Mouse (Mus musculus): ENCODE data around the gene Oit1. TPM values are rescaled to one million over a fixed set of nuclear protein-coding genes. Genes with fewer than 3 reads are reported as not detected.

Gene Oit1
- polyA plus RNA-seq, 1 experiment = not detected

DNA sequence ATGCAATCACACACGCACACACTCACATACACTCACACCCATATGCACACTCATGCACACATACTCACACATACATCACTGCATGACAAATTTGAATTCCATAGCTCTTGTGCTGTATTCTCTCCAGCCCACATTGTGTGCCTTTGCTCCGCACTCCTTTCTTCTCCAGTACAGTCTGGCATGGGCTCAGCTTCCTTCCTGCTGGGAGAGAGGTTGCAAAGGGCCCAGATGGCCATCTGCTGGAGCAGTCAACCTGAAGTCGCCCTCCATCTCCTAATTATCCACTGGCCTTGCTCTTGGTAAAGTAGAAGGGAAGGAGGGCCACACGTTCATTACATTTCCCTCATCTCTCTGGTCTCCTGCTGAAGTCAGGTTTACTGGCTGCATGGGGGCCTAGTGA is 33.0 kb downstream of the Oit1 start:
- H3K4me3 ChIP-seq (replicated peaks) = no peak overlapping the region
- no peaks in the 10 kb centered on the region for H3K9me3 ChIP-seq (ENCODE audit: control insufficient read depth, low read length)
- peaks cover 4% of the 10 kb centered on the region for H3K4me1 ChIP-seq (ENCODE audit: control insufficient read depth)
- TF ChIP-seq GATA1 (IDR thresholded peaks at IDR 0.05; ENCODE audit: low read length) (no peak), TAL1 (IDR thresholded peaks at IDR 0.05; ENCODE audit: low read length) (no peak)
- H3K36me3 ChIP-seq (ENCODE audit: control insufficient read depth) = no peaks in the 10 kb centered on the region
- H3K27me3 ChIP-seq (ENCODE audit: control insufficient read depth) = no peaks in the 10 kb centered on the region

DNA sequence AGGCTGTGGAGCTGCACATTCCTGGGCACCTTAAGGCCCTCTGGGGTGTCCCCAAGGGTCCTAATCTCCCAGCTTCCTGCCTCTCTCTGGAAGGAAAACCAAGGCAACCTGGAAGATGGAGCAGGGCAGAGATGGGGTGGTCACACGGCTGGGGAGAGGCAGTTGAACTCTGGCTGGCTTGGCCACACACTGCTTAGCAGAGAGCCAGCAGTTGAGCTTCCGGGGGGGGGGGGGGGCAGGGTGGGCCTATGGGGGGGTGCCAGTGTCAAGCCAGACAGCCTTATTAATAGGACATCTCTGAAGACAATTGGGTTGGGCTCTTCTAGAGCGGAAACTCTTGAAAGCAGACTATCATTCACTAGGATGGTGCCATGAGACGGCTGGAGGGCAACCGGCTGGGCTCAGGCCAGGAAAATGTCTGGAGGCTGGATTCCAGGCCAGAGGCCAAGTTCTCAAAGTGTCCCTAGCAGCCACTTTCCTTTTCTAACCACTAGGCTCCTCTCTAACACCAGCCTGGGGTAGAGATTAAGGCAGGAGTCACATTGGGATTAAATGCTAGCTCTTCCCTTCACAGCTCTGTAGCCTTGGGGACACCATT is 35.9 kb downstream of the Oit1 start:
- H3K36me3 ChIP-seq (ENCODE audit: control insufficient read depth) = no peaks in the 10 kb centered on the region
- no peaks in the 10 kb centered on the region for H3K27me3 ChIP-seq (ENCODE audit: control insufficient read depth)
- no peak overlapping the region for H3K4me3 ChIP-seq (replicated peaks)
- H3K9me3 ChIP-seq (ENCODE audit: control insufficient read depth, low read length) = no peaks in the 10 kb centered on the region
- H3K4me1 ChIP-seq (ENCODE audit: control insufficient read depth) = peaks cover 4% of the 10 kb centered on the region
- no peak for TF ChIP-seq GATA1 (IDR thresholded peaks at IDR 0.05; ENCODE audit: low read length)
- TF ChIP-seq TAL1 (IDR thresholded peaks at IDR 0.05; ENCODE audit: low read length) = no peak

DNA sequence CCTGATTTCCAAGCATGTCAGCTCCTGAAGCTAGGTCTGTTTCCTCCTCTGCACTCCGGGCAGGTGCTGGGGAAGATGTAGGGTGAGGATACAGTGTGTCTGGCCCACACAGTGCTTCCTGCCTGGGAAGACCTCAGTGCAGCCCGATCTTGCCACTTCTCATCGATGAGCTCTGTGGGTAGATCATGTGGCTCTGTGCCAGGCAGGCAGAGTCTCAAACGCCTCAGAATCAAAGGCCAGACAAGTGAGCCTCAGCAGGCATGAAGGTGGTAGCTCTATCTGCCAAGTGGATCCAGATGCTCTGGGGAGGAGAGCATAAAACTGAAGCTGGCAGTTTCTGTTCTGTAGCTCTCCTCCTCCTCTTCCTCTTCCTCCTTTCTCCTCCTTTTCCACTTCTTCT is 38.3 kb downstream of the Oit1 start:
- Histone ChIP-seq H3K36me3 (ENCODE audit: control insufficient read depth) (no peaks in the 10 kb centered on the region), H3K4me3 (replicated peaks) (no peak overlapping the region), H3K27me3 (ENCODE audit: control insufficient read depth) (no peaks in the 10 kb centered on the region), H3K9me3 (ENCODE audit: control insufficient read depth, low read length) (peaks cover 3% of the 10 kb centered on the region), H3K4me1 (ENCODE audit: control insufficient read depth) (peaks cover 4% of the 10 kb centered on the region)
- TF ChIP-seq GATA1 (IDR thresholded peaks at IDR 0.05; ENCODE audit: low read length) = no peak
- TF ChIP-seq TAL1 (IDR thresholded peaks at IDR 0.05; ENCODE audit: low read length) = no peak

DNA sequence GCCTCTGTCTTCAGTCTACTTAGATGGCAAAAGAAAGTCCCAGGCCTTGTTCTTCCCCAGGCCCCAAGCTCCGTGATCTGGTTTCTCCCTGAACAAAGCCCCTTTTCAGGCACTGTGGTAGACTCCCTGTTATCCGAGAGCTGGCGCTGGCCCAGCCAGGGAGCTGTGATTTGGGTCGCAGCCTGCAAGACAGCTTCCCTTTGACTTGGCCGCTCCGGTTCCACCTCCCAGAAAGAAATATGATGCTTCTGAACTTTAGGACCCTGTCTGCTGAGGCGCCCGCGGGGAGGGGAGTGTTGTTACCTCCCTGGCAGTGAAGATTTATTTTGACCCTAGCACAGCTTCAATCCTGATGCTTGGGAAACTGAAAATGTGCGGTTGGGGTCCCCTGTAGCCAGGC is 42.6 kb downstream of the Oit1 start:
- Histone ChIP-seq H3K4me1 (ENCODE audit: control insufficient read depth) (no peaks in the 10 kb centered on the region), H3K36me3 (ENCODE audit: control insufficient read depth) (no peaks in the 10 kb centered on the region), H3K27me3 (ENCODE audit: control insufficient read depth) (no peaks in the 10 kb centered on the region), H3K9me3 (ENCODE audit: control insufficient read depth, low read length) (peaks cover 3% of the 10 kb centered on the region), H3K4me3 (replicated peaks) (no peak overlapping the region)
- TF ChIP-seq GATA1 (IDR thresholded peaks at IDR 0.05; ENCODE audit: low read length) (no peak), TAL1 (IDR thresholded peaks at IDR 0.05; ENCODE audit: low read length) (no peak)

DNA sequence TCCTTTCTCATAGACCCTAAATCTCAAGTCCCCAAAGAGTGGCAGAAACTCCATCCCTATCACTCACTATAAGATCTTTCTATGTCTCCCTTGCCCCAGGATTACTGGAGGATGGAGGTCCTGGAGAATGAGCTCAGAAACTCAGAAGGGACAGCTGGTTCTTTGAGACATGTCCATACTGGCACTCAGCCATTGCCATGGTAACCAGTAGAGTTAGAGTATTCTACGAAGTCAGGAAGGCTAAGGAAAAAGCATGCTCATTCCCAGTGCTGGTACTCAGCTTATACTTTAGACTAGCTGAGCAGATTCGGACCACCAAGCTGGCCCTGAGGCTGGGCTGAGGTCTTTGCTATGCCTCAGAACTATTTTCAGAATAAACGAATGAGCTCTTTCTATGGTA is 44.0 kb downstream of the Oit1 start:
- no peaks in the 10 kb centered on the region for H3K4me1 ChIP-seq (ENCODE audit: control insufficient read depth)
- H3K4me3 ChIP-seq (replicated peaks) = no peak overlapping the region
- no peaks in the 10 kb centered on the region for H3K27me3 ChIP-seq (ENCODE audit: control insufficient read depth)
- TF ChIP-seq TAL1 (IDR thresholded peaks at IDR 0.05; ENCODE audit: low read length) (no peak), GATA1 (IDR thresholded peaks at IDR 0.05; ENCODE audit: low read length) (no peak)
- peaks cover 3% of the 10 kb centered on the region for H3K9me3 ChIP-seq (ENCODE audit: control insufficient read depth, low read length)
- no peaks in the 10 kb centered on the region for H3K36me3 ChIP-seq (ENCODE audit: control insufficient read depth)

DNA sequence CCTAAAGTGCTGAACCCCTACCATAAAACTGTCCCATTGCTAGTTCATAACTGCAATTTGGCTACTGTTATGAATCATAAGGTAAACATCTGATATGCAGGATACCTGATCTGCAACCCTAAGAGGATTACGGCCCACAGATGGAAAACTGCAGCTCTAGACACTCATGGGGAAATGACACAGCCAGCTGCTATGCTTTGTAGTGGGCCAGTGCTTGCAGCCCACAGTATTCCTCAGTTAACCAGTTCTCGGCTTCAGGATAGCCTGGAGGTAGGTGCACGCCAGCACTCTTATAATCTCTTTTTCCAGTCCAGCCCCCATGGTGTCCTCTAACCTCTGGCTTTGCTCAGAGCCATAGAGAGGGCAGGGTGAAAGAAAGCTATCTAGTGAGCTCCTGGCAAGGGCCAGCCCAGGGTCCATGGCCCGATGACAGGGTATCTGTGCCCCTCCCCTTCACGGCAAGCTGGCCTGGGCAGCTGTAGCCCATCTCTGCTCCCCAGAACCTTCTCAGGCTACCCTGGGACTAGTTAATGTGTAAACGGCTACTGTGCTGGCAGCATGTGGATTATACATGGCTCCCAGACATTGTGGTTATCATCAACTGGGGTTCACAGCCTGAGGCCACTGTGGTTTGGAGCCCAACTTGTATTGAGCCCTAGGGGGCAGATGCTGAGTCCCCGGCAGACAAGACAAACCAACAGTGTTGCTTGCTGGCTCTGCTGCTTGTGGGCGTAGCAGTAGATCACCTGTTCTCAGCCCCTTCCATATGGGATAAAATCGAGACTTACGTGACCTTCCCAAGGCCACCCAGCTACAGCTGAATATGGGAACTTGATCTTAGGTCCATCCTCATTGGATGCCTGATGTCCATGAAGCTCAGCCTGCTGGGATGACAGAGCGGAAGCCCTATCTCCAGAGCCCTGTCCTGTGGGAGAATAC is 46.0 kb downstream of the Oit1 start:
- Histone ChIP-seq H3K4me1 (ENCODE audit: control insufficient read depth) (no peaks in the 10 kb centered on the region), H3K4me3 (replicated peaks) (no peak overlapping the region), H3K36me3 (ENCODE audit: control insufficient read depth) (no peaks in the 10 kb centered on the region), H3K9me3 (ENCODE audit: control insufficient read depth, low read length) (peaks cover 3% of the 10 kb centered on the region), H3K27me3 (ENCODE audit: control insufficient read depth) (no peaks in the 10 kb centered on the region)
- TF ChIP-seq GATA1 (IDR thresholded peaks at IDR 0.05; ENCODE audit: low read length) (no peak), TAL1 (IDR thresholded peaks at IDR 0.05; ENCODE audit: low read length) (no peak)

DNA sequence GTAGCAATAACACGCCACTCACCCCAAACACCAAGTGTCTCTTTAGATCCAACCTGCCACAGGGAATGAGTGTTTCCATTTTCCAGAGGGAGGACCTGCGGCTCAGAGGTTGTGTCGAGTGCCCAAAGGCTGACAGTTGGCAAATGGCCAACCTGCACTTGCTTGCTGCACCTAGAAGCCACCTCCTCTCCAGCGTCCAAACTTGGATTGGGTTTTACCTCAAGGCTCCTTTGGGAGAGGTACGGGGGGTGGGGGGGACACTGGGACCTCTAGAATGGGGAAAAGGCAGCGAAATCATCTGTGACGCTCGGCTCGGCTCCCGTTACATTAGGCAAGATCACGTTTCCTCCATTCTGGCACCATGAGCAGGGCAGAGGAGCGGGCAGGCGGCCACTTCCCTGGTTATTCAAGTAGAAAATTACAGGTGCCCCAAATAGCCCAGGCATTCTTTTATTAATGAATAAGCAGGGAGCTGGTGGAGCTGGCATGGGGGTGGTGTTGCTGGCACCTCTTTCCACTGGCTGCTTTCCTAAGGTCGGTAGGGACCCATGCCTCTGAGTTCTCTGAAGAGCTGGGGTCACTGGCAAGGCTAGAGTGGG is 47.1 kb downstream of the Oit1 start:
- H3K27me3 ChIP-seq (ENCODE audit: control insufficient read depth) = no peaks in the 10 kb centered on the region
- TF ChIP-seq GATA1 (IDR thresholded peaks at IDR 0.05; ENCODE audit: low read length) (no peak), TAL1 (IDR thresholded peaks at IDR 0.05; ENCODE audit: low read length) (no peak)
- no peaks in the 10 kb centered on the region for H3K36me3 ChIP-seq (ENCODE audit: control insufficient read depth)
- no peaks in the 10 kb centered on the region for H3K9me3 ChIP-seq (ENCODE audit: control insufficient read depth, low read length)
- no peaks in the 10 kb centered on the region for H3K4me1 ChIP-seq (ENCODE audit: control insufficient read depth)
- H3K4me3 ChIP-seq (replicated peaks) = no peak overlapping the region

DNA sequence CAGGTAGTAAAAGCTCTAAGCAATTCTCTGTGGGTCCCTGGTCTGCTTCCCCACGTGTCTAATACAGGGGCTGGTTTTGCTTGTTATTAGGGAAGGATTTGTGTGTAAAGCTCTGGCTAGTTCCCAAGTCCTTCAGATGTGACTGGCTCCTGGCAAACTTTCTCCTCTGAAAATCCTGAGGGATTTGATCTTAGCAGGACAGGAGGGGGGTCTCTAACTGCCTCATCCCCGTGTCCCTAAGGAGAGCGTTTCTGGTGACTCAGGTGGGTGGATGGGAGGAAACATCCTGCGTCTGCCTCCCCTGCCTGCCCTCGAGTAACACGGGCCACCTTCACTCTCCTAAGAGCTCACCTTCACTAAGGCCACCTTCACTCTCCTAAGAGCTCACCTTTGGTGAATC is 48.2 kb downstream of the Oit1 start:
- no peak overlapping the region for H3K4me3 ChIP-seq (replicated peaks)
- H3K36me3 ChIP-seq (ENCODE audit: control insufficient read depth) = no peaks in the 10 kb centered on the region
- no peak for TF ChIP-seq TAL1 (IDR thresholded peaks at IDR 0.05; ENCODE audit: low read length)
- no peak for TF ChIP-seq GATA1 (IDR thresholded peaks at IDR 0.05; ENCODE audit: low read length)
- H3K4me1 ChIP-seq (ENCODE audit: control insufficient read depth) = no peaks in the 10 kb centered on the region
- H3K27me3 ChIP-seq (ENCODE audit: control insufficient read depth) = no peaks in the 10 kb centered on the region
- no peaks in the 10 kb centered on the region for H3K9me3 ChIP-seq (ENCODE audit: control insufficient read depth, low read length)

DNA sequence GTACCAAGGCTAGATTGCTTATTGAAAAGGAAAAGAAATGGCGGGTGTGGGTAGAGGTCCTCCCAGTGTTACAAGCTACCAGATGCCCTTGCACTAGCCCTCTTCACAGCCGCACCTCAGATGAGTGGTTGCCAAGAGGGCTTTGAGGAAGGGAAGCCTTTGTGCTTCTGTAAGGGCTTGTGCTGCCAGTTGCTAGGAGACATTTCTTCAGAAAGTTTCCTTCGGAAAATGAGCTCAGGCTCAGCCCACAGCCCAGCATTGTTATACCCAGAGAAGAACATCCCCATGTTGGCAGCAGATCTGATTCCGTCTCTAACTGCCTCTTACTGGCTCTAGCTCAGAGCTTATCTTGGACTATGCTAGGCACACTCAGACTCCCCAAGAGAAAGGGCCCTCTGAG is 49.0 kb downstream of the Oit1 start:
- no peak for TF ChIP-seq TAL1 (IDR thresholded peaks at IDR 0.05; ENCODE audit: low read length)
- no peak for TF ChIP-seq GATA1 (IDR thresholded peaks at IDR 0.05; ENCODE audit: low read length)
- no peak overlapping the region for H3K4me3 ChIP-seq (replicated peaks)
- no peaks in the 10 kb centered on the region for H3K27me3 ChIP-seq (ENCODE audit: control insufficient read depth)
- H3K9me3 ChIP-seq (ENCODE audit: control insufficient read depth, low read length) = no peaks in the 10 kb centered on the region
- no peaks in the 10 kb centered on the region for H3K36me3 ChIP-seq (ENCODE audit: control insufficient read depth)
- H3K4me1 ChIP-seq (ENCODE audit: control insufficient read depth) = no peaks in the 10 kb centered on the region
